Mouse (Mus musculus) layer of hippocampus, adult 18-20 months (tissue): ENCODE results near the gene Slc35f2. TPM values are rescaled to one million over a fixed set of nuclear protein-coding genes. Genes with fewer than 3 reads are reported as not detected.

Experiments used
- DNase-seq, 2 experiments: peaks; one replicate each; pipeline ENCODE4 v3.0.0; 2022; ENCODE audit warnings: low spot score in 2 of 2
- total RNA-seq, 2 experiments: library from RNA; stranded (reverse); gene quantifications; 2 replicates each; pipeline ENCODE4 v1.2.3; 2021

Gene Slc35f2
- total RNA-seq, 2 experiments from 2014 or later = 5.0 TPM

DNA sequence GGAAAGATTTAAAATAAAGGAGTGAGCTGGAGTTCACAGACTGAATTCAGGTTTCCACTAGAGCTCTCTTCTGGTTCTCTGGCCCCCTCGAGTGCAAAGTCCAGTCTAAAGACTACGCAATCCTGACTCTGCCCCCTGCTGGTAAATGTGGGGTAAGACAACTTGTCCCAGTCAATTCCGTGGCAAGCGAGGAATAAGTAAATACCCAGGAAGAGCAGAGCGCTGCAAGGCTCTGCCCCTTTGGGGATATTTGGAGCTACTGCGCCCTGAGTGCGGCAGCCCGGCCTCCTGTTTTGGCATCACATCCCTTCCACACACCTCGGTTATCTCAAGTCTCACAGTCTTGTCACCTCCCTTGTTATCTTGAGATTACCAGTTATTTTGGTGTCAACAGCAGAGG, 54.0 kb downstream of the Slc35f2 start:
- DNase-seq = no peak

DNA sequence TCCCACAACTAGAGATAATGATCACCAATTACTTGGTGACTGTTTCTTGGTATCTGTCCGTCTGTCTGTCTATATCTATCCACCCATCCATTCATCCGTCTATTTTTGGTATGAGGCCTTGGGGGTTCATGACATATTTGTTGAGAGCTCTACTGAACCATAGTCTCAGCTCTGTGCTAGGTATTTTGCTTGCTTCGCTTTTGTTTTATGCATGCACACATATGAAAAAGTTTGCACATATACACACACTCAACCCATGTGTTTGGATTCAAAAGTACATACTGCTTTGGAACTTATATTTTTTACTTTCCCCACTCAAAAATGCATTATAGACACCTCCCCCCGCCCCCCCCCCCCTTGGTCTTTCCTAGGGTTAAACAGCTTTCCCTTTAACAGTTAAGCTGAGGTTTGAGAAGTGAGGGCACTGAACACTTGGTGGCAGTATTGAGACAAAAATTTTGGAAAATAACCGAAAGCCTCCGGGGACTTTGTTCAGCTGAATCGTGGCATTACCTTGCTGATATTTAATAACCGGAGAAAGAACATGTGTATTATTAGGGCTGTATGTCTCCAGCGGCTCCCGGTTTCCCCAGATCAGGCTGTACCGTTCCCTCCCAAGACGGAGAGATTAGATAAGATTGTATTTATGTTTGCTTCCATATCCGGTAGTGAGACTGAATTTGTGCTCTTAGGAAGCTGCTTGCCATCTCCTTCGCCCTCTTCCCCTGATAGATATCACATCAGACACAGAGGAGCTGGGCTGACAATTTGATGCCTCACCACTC, 57.9 kb downstream of the Slc35f2 start:
- DNase-seq = peak; percentile 45 to 85

DNA sequence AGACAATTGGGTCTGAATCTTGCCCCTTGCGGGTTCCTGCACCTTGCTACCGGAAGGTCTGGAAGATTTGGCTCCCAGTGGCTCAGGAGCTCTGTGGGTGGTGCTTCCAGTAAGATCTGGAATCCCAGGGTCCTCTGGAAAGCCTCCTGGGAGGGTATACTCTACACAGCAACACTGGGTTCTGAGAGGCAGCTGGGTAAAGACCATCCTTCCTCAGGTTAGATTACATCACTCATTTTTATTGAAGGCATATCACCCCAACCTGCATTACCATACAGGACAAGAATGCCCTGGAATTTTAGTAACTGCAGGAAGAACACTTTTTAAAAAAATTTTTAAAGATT, 58.5 kb downstream of the Slc35f2 start:
- no peak for DNase-seq

DNA sequence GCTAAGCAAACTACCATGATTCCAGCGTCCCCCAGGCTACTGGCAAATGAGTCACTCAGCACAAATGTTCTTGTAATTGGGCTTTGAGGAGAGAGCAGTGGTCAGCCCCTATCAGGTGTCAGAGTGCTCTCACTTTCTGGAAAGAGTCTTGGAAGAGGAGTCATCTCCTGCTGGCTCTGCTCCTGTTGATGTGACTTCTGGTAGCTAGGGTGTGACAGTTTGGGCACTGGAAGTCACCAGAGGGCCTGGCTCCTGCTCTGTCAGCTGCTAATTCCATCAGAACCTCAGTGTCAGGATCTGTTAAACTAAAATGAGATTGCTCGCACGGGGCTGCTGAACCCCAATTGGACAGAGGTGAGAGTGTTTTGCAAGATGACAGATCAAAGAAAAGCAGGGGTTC, 63.7 kb downstream of the Slc35f2 start:
- no peak for DNase-seq

DNA sequence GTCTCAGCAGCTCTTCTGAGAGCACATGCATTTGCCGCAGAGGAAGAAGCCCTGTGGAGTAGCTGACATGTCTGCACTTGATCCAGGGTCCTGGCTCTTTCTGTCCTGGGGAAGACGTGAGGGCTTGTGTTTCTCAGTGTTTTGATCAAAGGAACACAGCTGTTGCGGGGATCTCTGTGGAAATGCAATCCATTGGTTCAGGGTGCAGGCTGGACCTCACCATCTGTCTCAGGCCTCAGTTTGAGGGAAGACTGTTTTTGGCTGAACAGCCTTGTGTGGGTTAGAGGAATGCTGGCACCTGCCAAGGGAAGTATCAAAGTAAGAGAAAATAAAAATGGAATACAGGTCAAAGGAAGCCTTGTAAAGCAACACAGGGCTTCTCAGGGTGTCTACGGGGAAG, 64.6 kb downstream of the Slc35f2 start:
- no peak for DNase-seq

DNA sequence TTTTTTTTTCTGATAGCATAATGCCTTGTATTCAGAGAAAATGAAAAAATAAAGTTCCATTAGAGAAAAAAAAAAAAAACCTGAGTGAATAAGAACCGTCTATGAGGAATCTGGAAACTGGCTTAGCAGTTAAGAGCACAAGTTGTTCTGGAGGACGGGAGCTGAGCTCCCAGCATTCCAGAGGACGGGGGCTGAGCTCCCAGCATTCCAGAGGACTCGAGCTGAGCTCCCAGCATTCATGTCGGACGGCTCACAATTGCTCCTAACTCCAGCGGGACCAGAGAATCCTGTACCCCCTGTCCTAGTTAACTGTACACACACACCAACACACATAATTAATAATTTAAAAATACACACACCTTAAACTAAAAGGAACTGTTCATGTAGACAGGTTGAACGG, 67.5 kb downstream of the Slc35f2 start:
- DNase-seq = no peak

DNA sequence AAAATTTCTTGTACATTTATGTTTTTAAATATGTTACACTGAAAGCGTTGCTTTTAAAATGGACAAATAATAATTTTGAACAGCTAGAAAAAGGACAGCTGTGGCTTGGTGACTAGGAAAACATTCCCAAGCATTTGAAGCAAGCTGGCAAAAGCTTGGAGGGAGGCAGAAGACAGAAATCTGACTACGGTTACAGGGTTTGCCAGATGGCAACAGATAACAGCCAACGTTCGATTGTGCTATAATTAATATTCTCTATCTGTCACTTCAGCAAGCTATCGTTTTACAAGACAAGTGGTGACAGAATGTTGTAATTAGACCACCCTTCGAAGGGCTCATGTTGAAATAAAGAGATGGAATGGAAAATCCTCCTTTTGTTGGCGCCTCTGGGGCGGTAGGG, 77.2 kb downstream of the Slc35f2 start:
- DNase-seq = peak; percentile 59 to 75

DNA sequence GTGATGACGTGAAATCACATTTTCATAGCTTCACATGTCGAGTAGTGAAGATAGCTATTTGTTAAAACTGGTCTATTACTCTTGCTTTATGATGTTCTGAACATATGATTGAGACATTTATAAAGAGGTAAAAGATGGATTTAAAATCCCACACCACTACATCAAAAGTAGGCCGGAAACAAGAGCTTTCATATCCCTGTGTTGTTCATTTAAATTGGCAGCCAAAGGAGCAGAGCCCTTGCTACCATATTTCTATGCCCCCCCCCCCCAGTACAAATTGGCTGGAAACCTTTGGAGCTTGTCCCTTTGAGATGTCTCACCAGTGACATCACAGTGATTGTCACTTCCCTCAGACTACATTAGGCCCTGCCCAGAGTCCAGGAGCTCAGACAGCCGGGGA, 78.5 kb downstream of the Slc35f2 start, which contains the start of gene Sln:
Sln (plus strand) TSS at position 301 of the 400 bp plus-strand sequence.
- DNase-seq = no peak

DNA sequence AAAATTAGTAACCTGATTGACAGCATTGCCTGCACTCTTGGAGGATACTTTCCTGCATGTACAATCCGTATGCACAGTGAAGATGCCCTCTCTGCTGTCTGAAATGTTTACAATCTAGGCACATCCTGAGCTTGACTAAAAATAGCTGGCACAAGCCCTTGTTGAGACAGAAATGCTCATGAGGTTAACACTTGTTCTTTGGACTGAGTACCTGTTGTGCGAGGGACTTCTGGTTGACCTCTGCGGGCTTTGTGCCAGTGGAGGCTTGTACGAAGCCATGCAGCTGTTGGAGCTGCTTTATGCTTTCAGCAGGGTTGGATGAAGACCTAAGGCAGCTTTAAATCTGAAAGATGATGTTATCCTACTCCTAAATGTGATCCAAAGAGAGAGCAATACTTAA, 80.8 kb downstream of the Slc35f2 start:
- DNase-seq = no peak

DNA sequence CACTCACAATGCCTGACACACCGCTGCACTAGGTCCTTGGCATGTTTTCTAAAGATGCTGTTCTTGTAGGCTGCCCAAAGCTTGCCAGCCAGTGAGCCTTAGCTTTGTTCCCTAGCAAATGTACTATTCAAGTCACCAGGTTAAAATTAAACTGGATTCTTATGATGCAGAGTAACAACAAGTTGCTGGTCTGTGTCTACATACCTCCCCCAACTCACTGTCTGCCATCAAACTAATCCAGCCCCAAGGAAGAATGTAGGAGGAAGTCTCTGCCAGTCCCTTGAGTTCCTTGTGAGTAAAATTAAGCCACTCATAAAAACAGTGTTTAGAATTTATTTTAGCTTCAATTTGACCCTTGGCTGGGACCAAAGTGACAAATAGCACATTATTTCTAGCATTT, 82.3 kb downstream of the Slc35f2 start:
- no peak for DNase-seq

DNA sequence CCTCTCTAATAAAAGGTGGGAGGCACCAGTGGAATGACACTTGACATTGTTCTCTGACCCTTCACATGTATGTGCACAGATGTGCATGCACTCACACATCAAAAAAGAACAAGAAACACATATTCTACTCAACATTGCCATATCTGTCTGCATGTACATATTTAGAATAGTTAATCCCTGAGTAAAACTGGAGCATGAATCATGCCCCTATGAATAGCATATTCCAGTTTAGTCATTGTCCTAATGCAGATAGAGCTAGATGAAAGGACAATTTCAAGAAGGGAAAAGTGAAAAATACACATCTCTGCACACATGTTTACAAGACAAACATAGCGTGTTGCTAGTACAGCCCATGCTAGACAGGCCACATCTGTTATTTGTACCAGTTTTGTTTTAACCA, 83.2 kb downstream of the Slc35f2 start:
- no peak for DNase-seq

DNA sequence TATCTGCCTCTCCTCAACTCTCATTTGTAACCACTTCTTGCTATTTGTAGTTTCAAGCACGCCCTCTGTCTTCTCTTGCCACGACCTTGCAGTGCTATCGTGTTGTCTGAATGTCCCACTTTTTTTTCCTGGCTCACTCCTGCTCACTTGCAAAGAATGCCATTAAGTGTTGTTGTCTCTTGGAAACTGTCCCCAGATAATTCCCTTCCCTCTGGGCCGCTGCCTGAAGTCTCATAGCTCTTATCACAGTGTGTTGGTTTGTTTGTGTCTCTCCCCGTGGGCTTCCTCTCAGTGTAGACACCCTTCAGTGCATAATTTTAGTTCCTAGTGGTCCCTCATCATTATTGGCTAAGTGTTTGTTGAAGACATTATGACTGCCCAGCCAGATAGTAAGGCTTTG, 86.5 kb downstream of the Slc35f2 start:
- no peak for DNase-seq

Other genes starting within 250 kb of the Slc35f2 start
- 10 to 100 TPM; 19.8 to 22.0 TPM for gene Atm, start 234.8 kb upstream of the Slc35f2 start, total RNA-seq
- 10 to 100 TPM; 16.6 to 17.0 TPM for gene Npat, start 234.5 kb upstream of the Slc35f2 start, total RNA-seq
- gene Acat1, start 161.2 kb upstream of the Slc35f2 start, total RNA-seq = 10 to 100 TPM; 54.5 to 55.4 TPM
- 10 to 100 TPM; 60.7 to 62.9 TPM for gene Cul5, start 101.5 kb upstream of the Slc35f2 start, total RNA-seq
- 1 to 10 TPM; 2.1 to 2.7 TPM for gene Rab39, start 65.3 kb upstream of the Slc35f2 start, total RNA-seq
- gene Sln, start 78.6 kb downstream of the Slc35f2 start, total RNA-seq = not detected
- gene Elmod1, start 203.8 kb downstream of the Slc35f2 start, total RNA-seq = 100 to 1,000 TPM; 232 to 245 TPM